Mouse (Mus musculus) cerebellum, adult 2 months (tissue): ENCODE measurements at regions not wholly inside any gene's neighbourhood (a gene's known extent, or its start where the extent isn't known, plus 50 kb on each side); places are given as distances from the start of the nearest gene placed in this dataset.

Source experiments
- CTCF ChIP-seq: fragments of 200-500 bp; IDR thresholded peaks from 2 replicates; pipeline ENCODE4 v1.5.1; 2011; ENCODE audit warnings: low read depth, mild to moderate bottlenecking, control low read depth, low read length, moderate library complexity, borderline replicate concordance; ENCODE audit not compliant: insufficient read depth
- POLR2A ChIP-seq: fragments of 200-500 bp; IDR thresholded peaks from 2 replicates; pipeline ENCODE4 v1.6.1; 2011; ENCODE audit warnings: low read length, control low read depth, borderline replicate concordance; ENCODE audit not compliant: insufficient read depth

DNA sequence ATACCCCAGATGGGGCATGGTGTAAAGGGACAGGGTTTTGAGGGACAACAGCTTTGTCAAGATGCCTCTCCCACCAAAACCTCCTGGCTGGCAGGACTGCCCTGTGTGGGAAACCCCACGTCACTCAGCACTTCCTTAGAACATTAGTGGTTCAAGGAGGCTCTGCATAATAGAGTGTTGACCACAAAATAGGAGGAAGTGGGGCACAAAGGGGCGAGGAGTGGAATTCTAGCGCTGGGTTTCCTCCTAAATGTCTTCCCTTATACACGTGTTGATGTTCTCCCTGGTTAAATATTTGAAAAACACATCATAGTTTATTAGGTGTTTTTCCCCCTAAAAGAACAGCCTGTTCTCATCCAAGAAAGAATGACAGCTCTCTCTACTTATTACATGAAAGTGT is 106.2 kb upstream of the Phactr1 start:
- TF ChIP-seq POLR2A (no peak), CTCF (no peak)
